Mouse (Mus musculus): ENCODE measurements around the gene Vmn1r233.

Gene Vmn1r233

DNA sequence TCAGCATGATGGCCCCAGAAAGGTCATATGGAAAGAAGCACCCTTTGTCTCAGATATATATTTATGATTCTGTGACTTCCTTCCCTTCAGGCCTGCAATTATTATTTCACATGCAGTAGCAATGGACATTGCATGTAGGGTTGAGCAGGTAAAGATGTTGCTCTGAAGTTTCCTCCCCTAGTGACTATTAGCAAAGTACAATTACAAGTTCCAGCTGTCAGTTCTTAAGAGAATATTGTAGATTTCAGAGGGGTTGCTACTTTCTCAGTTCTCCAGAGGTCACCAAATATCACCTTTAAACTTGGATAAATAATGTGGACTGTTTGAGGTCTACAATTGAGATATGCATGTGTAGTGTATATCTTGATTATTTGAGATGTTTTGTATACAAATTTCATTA is at the start of gene Vmn1r233:
Gene Vmn1r233 (minus strand): TSS at position 101 of the 400 bp plus-strand sequence.
- no peak for DNase-seq

DNA sequence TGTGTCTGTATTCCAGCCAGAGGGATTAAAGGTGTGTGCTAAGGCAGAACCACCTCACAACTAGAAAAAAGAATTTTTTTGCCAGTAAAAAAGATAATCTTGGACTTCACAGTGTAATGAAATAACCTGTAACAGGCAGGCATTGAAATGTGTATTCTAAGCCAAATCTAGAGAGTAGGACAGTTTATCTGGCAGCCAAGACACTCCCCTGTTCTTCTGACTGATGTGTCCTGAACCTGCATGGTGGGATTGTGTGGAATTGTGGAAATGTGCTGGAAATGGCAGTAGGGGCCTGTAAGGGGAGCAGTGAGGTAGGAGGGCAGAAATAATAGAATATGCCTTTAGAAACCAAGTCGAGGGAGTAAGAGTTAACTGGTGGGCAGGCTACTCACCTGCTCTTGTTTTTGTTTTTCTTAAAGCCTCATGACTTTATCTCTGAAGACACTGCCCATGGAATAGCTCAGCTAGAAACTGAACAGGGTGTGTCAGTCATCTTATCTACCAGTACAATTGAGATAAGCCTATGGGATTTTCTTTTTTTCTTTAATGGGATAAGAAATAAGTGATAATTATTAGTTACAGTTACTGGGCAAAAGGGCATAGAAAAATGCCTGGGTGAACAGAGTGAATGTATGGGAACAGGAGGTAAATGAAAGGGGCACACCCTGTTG is 22.3 kb upstream of the Vmn1r233 start:
- DNase-seq = no peak

DNA sequence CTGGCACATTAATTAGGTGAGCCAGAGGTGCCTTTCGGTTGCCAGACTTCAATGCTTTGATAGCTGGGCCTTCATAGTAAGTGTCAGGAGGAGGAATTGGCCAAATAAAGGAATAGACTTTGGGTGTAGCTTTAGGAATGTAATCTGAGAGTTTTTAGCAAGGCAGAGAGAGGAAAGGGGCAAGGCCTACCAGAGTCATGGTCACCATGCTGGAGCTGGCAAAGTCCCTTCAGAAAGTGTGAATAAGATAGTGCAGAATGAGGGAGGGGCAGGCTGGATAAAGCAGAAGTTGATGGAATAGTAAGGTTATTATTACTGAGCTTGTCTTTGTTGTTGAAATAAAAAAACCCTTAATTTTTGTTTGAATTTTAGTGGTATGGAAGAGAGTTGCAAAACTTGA is 13.5 kb upstream of the Vmn1r233 start:
- DNase-seq = no peak

DNA sequence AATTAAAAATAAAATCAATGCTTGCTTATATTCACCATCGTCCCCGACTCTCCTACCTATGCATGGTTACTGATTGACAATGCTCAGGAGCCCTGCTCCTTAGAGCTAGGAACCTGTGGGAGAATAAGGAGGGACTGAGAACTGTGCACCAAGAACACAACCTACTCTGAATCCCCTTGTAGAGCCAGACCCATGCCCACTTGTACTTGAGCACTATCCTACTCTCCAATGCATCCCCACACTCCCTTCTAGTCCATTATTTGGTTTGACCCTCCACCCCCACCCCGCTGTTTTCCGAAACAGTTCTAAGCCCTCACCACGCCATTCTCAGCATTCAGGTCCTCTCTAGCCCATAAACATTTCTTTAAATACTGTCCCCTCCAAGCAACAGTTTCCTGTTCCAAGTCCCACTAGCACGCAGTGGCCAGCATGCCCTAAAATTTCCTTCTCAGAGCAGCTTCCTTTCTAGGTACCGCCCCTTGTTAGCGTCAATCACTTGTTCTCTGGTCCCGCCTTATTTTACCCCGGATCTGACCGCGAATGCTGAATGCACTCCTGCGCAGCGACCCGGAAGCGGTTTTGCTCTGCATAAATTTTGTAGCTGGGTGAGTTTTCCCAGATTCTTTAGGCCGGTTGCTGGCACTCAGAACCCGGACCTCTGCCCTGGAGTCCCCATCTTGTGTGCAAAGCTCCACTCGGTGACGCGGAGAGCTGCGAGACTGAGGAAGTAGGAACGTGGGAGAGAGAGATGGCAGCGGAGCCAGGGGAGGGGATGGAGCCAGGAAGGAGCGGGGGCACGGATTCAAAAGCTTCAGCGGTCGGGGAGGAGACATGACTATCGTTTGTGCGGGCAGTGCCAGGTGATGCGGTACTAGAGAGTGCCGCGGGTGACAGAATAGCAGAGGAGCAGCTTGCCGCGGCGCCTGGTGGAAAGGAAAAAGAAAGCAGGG is 12.4 kb upstream of the Vmn1r233 start, which contains the start of gene Zfp160:
Gene Zfp160 (plus strand): TSS at position 522 of the 950 bp plus-strand sequence.
- DNase-seq = peak; percentile 88 to 91

DNA sequence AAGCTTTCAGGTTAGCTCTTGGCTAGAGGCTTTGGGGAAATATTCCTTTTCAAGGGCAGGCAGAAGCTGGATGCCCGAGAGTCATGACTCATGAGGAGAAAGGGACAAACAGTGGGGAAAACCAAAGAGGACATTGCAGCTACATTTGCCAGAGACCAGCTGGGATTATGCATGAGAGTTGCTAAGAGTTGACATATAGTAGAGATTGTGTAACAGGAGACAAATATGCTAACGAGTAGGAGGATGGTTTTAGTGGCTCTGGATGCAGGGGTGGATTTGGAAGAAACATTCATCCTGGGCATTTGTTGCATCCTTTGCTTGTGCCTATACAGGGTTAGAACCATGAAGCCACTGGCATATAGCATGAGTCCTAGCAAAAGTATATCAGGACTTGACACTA is 2.5 kb downstream of the Vmn1r233 start:
- DNase-seq = no peak

GRCm38 (mm10) chr17:20966681-20967080 is 29.6 kb downstream of the Vmn1r233 start:
- no peak for DNase-seq

- no peak for DNase-seq
These were observed 30.8 kb downstream of the Vmn1r233 start for GRCm38 (mm10) chr17:20965421-20965820.

DNA sequence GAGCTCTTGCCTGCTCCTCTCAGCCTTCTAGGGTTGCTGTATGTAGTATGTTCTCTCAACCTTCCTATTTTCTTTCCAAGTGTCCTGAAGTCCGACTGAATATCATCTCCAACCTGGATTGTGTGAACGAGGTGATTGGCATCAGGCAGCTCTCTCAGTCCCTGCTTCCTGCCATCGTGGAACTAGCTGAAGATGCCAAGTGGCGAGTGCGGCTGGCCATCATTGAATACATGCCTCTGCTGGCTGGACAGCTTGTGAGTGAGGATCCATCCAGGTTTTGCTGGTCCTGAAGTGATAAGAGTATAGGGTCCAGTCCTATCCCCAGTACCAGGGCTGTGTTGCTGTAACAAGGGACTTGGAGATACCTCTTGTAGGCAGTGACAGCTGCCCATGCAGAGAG is 35.9 kb downstream of the Vmn1r233 start:
- no peak for DNase-seq

- DNase-seq = no peak
These were observed 49.6 kb downstream of the Vmn1r233 start for GRCm38 (mm10) chr17:20946636-20947035.

DNA sequence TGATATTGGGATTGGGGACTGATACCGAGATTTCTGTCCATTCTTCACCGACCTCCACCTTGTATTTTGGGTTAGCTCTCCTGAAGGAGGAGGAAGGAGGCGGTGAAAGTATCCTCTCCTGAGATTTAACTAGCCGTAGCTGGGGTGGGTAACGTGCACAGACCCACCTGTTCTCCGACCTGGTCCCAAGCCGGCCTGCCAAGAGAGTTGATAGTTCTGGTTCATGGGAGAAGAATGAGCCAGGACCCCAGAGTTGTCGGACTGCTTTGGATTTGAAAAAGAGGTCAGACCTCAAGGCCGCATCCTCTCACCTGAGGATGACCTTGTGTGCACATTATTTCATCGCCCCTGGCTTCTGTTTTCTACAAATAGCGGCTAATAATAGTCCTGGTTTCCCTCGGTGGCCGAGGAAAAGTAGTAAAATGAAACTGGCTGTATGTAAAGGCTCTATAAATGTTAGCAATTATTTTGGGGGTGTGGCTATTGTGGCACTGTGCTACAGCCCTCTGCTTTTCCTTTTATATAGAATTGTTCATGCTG is 50.2 kb downstream of the Vmn1r233 start:
- DNase-seq = peak; percentile 2 to 5

DNA sequence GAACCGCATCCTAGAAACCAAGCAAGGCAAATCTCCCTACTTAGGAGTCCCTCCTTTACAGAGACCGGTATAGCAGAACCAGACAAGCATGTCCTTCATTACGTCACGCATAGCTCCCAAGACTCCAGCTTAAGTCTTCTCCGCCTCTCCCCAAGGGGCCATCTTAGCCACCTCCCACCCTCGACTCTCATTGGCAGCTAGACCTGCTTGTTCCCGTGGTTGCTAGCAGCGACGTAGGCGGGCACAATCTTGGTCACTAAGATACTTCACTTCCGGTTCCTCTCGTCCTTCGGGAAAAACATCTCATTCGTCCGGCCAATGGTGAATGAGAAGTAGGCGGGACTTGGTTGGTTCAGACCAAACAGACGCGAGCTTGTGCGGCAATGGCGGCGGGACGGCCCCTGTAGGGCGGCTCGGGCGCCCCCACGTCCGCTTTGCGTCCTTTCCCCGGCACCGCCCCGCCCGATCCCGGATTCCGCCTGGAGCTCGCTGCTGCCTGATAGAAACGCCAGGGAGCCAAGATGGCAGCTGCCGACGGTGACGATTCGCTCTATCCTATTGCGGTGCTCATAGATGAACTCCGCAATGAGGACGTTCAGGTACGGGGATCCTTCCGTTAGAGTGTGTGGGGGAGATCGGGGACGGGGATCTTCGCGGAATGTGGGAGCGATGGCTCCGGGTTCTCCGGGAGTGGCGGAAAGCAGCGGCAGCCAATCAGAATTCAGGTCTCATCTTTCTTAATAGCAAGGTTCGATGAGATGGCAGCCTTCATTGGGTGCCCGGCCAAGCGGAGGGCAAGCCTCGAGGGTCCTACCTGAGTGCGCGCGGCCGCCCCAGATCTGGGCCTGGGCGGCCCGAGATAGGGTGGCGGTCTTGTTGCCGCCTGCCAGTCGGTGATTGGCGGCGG is 51.0 kb downstream of the Vmn1r233 start, which contains the start of gene Ppp2r1a:
Gene Ppp2r1a (plus strand): TSS at position 327 of the 907 bp plus-strand sequence.
- peak; percentile 99 for DNase-seq

DNA sequence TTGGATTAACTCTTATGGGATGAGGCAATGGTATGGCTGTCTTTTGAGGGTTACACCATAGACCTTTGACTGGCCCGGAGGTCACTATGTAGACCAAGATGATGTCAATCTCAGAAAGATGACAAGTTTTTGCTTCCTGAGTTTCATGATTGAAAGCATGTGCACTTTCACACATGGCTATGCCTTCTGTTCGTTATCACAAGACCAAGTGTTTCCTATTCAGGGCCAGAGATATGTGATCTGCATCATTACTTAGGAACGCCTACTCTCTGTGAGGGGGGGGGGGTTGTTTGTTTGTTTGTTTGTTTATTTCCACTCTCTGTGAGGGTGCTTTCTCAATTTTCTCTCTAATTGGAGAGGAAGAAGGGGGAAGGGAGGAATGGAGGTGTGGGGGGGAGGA is 52.0 kb downstream of the Vmn1r233 start:
- no peak for DNase-seq
